Mouse (Mus musculus) liver, embryonic 14.5 days (tissue): Measurements from ENCODE around the gene Tbcc.

Source experiments
- CTCF ChIP-seq: IDR thresholded peaks from 2 replicates; pipeline ENCODE4 v1.5.1; 2016; ENCODE audit warnings: antibody characterized with exemption, low read depth, control low read depth
- EP300 ChIP-seq: IDR thresholded peaks from 2 replicates; pipeline ENCODE4 v1.6.1; 2016; ENCODE audit warnings: antibody characterized with exemption, low read depth

- TF ChIP-seq CTCF (peak; percentile 98), EP300 (no peak)
Observed at GRCm38 (mm10) chr17:46903876-46904490, 13.5 kb downstream of the Tbcc start.
